Mouse (Mus musculus): ENCODE results near the gene Gpc5.

- no peak for TF ChIP-seq POLR2A (IDR thresholded peaks at IDR 0.05; ENCODE audit: low read depth, low read length)
- no peak for TF ChIP-seq CTCF (IDR thresholded peaks at IDR 0.05; ENCODE audit: extremely low read depth, insufficient read length, insufficient replicate concordance, low read depth, low read length)
Measured at GRCm38 (mm10) chr14:115349448-115349847, 257.4 kb downstream of the Gpc5 start.
